Mouse (Mus musculus): Measurements from ENCODE around the gene Gpn1. TPM values are rescaled to one million over a fixed set of nuclear protein-coding genes. Genes with fewer than 3 reads are reported as not detected.

Gpn1 gene
- polyA plus RNA-seq, 1 experiment from 2014 or later: 49.2 TPM

DNA sequence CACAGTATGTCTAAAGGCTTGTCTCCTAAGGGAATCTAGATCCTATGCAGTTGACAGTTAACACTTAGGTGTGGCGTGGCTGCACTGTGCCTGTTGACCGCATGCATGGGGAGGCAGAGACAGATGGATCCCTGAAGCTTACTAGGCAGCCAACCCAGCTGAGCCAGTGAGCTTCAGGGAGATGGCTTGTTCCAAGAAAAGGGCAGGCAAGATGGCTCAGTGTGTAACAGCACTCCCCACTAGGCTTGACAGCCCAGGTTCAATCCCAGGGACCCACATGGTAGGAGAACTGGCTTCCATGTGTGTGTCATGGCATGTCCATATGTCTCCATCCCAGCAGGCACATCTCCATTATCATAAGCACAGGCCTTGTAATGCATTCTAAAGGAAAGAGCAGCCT is 65.8 kb downstream of the Gpn1 start:
- H3K36me3 ChIP-seq: peaks cover 36% of the 10 kb centered on the region
- no peak overlapping the region for H3K4me2 ChIP-seq
- peaks cover 17% of the 10 kb centered on the region for H3K4me1 ChIP-seq (replicated peaks)
- H3K9me3 ChIP-seq (replicated peaks): no peaks in the 10 kb centered on the region
- WGBS: 93% methylated on average over 2 of the region's 2 CpGs
- H3K27me3 ChIP-seq (replicated peaks): no peaks in the 10 kb centered on the region
- no peak for ATAC-seq (ENCODE audit: insufficient number of reproducible peaks, low FRiP score)
- H3K4me3 ChIP-seq: no peak overlapping the region
- H3K27ac ChIP-seq (ENCODE audit: poor library complexity, severe bottlenecking): no peak overlapping the region
- H3K9ac ChIP-seq: no peak overlapping the region

GRCm38 (mm10) chr5:31562036-31562666 is 67.6 kb downstream of the Gpn1 start:
- ATAC-seq (ENCODE audit: insufficient number of reproducible peaks, low FRiP score): no peak

More at GRCm38 (mm10) chr5:31562036-31562666, 67.6 kb downstream of the Gpn1 start:
- Histone ChIP-seq H3K4me2 (no peak overlapping the region), H3K9ac (no peak overlapping the region), H3K9me3 (replicated peaks) (no peaks in the 10 kb centered on the region), H3K4me3 (no peak overlapping the region), H3K4me1 (replicated peaks) (peaks cover 18% of the 10 kb centered on the region), H3K36me3 (peaks cover 24% of the 10 kb centered on the region), H3K27me3 (replicated peaks) (no peaks in the 10 kb centered on the region), H3K27ac (ENCODE audit: poor library complexity, severe bottlenecking) (no peak overlapping the region)
- 86% methylated on average over 7 of the region's 7 CpGs for WGBS

Other genes starting within 250 kb of the Gpn1 start
- gene Krtcap3, start 243.1 kb upstream of the Gpn1 start, polyA plus RNA-seq (2016; fragmentation: Nextera tagmentation; extraction: Ambion mirVana): 7.4 and 7.5 TPM in 2 replicates
- gene Ift172, start 203.6 kb upstream of the Gpn1 start, polyA plus RNA-seq (2016; fragmentation: Nextera tagmentation; extraction: Ambion mirVana): 33.9 and 34.0 TPM in 2 replicates
- 25.8 and 32.3 TPM in 2 replicates for gene Fndc4, start 198.7 kb upstream of the Gpn1 start, polyA plus RNA-seq (2016; fragmentation: Nextera tagmentation; extraction: Ambion mirVana)
- gene Gckr, start 197.3 kb upstream of the Gpn1 start, polyA plus RNA-seq (2016; fragmentation: Nextera tagmentation; extraction: Ambion mirVana): 0.19 TPM in 1 of 2 replicates, not detected in the other
- 38.8 and 40.2 TPM in 2 replicates for gene Zfp512, start 42.3 kb upstream of the Gpn1 start, polyA plus RNA-seq (2016; fragmentation: Nextera tagmentation; extraction: Ambion mirVana)
- not detected in 2 replicates for gene 4930548H24Rik, start 9.0 kb upstream of the Gpn1 start, polyA plus RNA-seq (2016; fragmentation: Nextera tagmentation; extraction: Ambion mirVana)
- gene Slc4a1ap, start 32.3 kb downstream of the Gpn1 start, polyA plus RNA-seq (2016; fragmentation: Nextera tagmentation; extraction: Ambion mirVana): 24.3 and 24.8 TPM in 2 replicates
- gene Supt7l, start 33.1 kb downstream of the Gpn1 start, polyA plus RNA-seq (2016; fragmentation: Nextera tagmentation; extraction: Ambion mirVana): 18.2 and 20.4 TPM in 2 replicates
- 372 TPM in 2 replicates for gene Mrpl33, start 102.2 kb downstream of the Gpn1 start, polyA plus RNA-seq (2016; fragmentation: Nextera tagmentation; extraction: Ambion mirVana)
- 3.3 and 4.9 TPM in 2 replicates for gene Rbks, start 202.9 kb downstream of the Gpn1 start, polyA plus RNA-seq (2016; fragmentation: Nextera tagmentation; extraction: Ambion mirVana)
- 45.6 and 49.4 TPM in 2 replicates for gene Babam2, start 202.9 kb downstream of the Gpn1 start, polyA plus RNA-seq (2016; fragmentation: Nextera tagmentation; extraction: Ambion mirVana)